Mouse (Mus musculus): Measurements from ENCODE around the gene Gm21317. TPM values are rescaled to one million over a fixed set of nuclear protein-coding genes. Genes with fewer than 3 reads are reported as not detected.
"Not testable (repeated sequence)": the region's sequence is repeated elsewhere in the genome, so short reads cannot be mapped to it uniquely, and the experiment has no call there.

Gm21317 gene
- polyA plus RNA-seq (2015; fragmentation: Nextera tagmentation; extraction: Ambion mirVana) = not detected in 2 replicates

DNA sequence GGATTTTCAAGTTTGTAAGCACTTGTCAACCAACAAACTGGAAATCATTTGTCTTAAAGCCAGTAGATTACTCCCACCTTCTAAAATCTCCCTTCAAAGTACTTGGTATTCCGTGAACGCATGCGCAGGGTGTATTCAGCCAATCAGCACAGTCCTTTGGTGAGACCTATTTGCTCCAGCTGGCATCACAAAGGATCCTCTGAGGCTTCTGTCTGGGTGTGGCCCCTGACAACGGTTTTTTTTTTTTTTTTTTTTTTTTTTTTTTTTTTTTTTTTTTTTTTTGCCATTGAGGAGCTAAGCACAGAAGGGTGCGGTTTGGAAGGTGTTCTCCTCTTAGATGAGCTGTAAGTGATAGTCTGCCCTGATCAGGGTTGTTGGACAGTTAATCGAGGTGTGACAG lies at the start of gene Gm21317:
Gm21317 (plus strand) TSS at position 301 of the 400 bp plus-strand sequence.
- WGBS = no CpG with 5 or more reads among the region's 6 CpGs
- H3K9ac ChIP-seq; H3K27ac ChIP-seq; H3K27me3 ChIP-seq; H3K4me3 ChIP-seq; H3K4me1 ChIP-seq (replicated peaks); ATAC-seq (ENCODE audit: low FRiP score); H3K4me2 ChIP-seq; H3K36me3 ChIP-seq; H3K9me3 ChIP-seq: not testable (repeated sequence)
